Mouse (Mus musculus) small intestine, adult 2 months (tissue): Measurements from ENCODE around the gene Gabrb3.

Source experiments
- CTCF ChIP-seq: fragments of 200-500 bp; IDR thresholded peaks from 2 replicates; pipeline ENCODE4 v1.5.1; 2012; ENCODE audit warnings: low read depth, mild to moderate bottlenecking, control low read depth, inconsistent platforms, low read length, moderate library complexity, mixed read lengths; ENCODE audit not compliant: insufficient replicate concordance, insufficient read length; ENCODE audit errors: extremely low read depth
- POLR2A ChIP-seq: fragments of 200-500 bp; IDR thresholded peaks from 2 replicates; pipeline ENCODE4 v1.6.1; 2012; ENCODE audit warnings: low read depth, mild to moderate bottlenecking, control low read depth, inconsistent platforms, low read length, moderate library complexity

GRCm38 (mm10) chr7:57529954-57530353 lies 110.5 kb downstream of the Gabrb3 start:
- TF ChIP-seq CTCF, result no peak
- TF ChIP-seq POLR2A, result no peak
